Mouse (Mus musculus): ENCODE results near the gene Actr2. TPM values are rescaled to one million over a fixed set of nuclear protein-coding genes. Genes with fewer than 3 reads are reported as not detected.
"Not testable (repeated sequence)": the region's sequence is repeated elsewhere in the genome, so short reads cannot be mapped to it uniquely, and the experiment has no call there.

Actr2 gene
- polyA plus RNA-seq, 1 experiment: 30.2 TPM

DNA sequence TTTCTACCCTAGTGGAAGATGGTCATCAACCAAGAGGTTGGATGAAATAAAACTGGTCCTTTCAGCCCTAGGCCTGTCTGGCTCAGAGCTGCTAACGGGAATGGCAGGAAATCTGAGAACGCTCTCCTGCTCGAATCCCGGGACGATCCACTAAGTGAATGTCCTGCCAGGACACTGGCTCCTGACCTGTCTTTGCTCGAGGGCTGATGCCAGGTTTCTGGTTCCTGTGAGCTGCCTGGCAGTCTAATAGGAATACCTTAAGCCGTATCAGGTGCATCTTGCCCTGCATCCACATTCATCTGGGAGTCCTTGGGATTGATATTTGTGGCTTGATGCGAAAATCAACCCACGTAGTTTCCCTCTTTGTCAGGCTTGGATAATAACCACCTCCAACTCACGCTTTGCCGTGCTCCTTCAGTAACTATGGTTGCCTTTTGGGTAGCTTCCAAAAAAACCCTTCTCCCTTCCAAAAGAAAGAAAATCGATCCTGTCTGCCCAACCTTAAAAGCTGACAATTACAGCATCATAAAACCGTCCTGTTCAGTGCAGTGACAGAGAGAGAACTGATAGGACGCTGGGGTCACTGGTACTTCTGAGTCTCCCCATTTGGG lies 78.3 kb downstream of the Actr2 start:
- Histone ChIP-seq H3K36me3 (ENCODE audit: control insufficient read depth, insufficient read depth) (no peaks in the 10 kb centered on the region), H3ac (ENCODE audit: control insufficient read depth, insufficient read length) (no peak overlapping the region), H3K79me2 (ENCODE audit: control insufficient read depth, insufficient read depth) (no peaks in the 10 kb centered on the region), H3K4me2 (ENCODE audit: low read depth) (no peak overlapping the region), H3K27me3 (ENCODE audit: control insufficient read depth, insufficient read depth, insufficient read length) (no peaks in the 10 kb centered on the region), H3K4me3 (no peak overlapping the region)
- TF ChIP-seq CEBPB (IDR thresholded peaks at IDR 0.05; ENCODE audit: insufficient read depth, poor library complexity, severe bottlenecking) (no peak), MAX (IDR thresholded peaks at IDR 0.05; ENCODE audit: low read depth) (no peak), REST (IDR thresholded peaks at IDR 0.05; ENCODE audit: insufficient read depth, insufficient read length) (no peak), POLR2A (IDR thresholded peaks at IDR 0.05; ENCODE audit: insufficient read length, low read depth) (no peak), POLR2AphosphoS2 (IDR thresholded peaks at IDR 0.05; ENCODE audit: insufficient read length, low read depth) (no peak), USF1 (IDR thresholded peaks at IDR 0.05; ENCODE audit: low read depth) (no peak), TCF12 (IDR thresholded peaks at IDR 0.05; ENCODE audit: insufficient read depth, poor library complexity, severe bottlenecking) (no peak), SRF (IDR thresholded peaks at IDR 0.05; ENCODE audit: control insufficient read depth, insufficient read length, low read depth) (no peak), E2F4 (IDR thresholded peaks at IDR 0.05; ENCODE audit: insufficient read depth) (no peak), TCF3 (IDR thresholded peaks at IDR 0.05; ENCODE audit: insufficient read length, low read depth) (no peak), MYOD1 (IDR thresholded peaks at IDR 0.05; ENCODE audit: control insufficient read depth in 1 of 3, insufficient read length in 2 of 3, low read depth in 2 of 3) (no peak), MYOG (IDR thresholded peaks at IDR 0.05; ENCODE audit: control insufficient read depth in 1 of 3, insufficient read depth in 1 of 3, insufficient read length in 2 of 3, low read depth in 2 of 3) (no peak)

DNA sequence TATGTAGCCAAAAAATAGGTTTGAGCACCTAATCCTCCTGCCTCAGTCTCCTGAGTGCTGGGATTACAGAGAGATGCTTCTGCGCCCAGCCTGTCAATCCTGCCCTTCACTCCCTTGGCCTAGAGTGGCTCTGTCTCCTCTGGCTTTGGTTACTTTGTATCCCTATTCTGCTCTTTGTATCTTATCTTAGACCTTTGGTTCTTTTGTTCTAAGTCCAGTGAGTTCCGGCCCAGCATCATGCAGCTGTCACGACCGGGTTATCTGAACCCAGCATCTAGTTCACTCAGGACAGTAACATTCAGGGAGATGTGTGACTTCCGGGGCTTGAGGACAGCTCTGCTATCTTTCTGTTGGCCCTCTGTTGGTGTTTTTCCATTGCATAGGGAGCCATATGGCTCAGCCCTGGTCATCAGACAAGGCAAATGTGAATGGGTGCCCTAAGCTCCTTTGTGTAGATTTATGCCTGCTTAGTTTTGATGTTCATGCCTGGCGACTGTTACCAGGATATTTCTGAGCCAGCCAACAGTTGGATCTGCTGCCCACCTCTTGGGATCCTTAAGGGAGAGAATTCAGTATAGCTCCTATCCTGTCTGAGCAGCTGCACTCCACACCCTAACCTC lies 79.1 kb downstream of the Actr2 start:
- Histone ChIP-seq H3K27me3 (ENCODE audit: control insufficient read depth, insufficient read depth, insufficient read length) (no peaks in the 10 kb centered on the region), H3K4me3 (no peak overlapping the region), H3K79me2 (ENCODE audit: control insufficient read depth, insufficient read depth) (no peaks in the 10 kb centered on the region), H3K4me2 (ENCODE audit: low read depth) (no peak overlapping the region), H3ac (ENCODE audit: control insufficient read depth, insufficient read length) (no peak overlapping the region), H3K36me3 (ENCODE audit: control insufficient read depth, insufficient read depth) (no peaks in the 10 kb centered on the region)
- TF ChIP-seq MYOD1 (IDR thresholded peaks at IDR 0.05; ENCODE audit: control insufficient read depth in 1 of 3, insufficient read length in 2 of 3, low read depth in 2 of 3) (no peak), POLR2AphosphoS2 (IDR thresholded peaks at IDR 0.05; ENCODE audit: insufficient read length, low read depth) (no peak), SRF (IDR thresholded peaks at IDR 0.05; ENCODE audit: control insufficient read depth, insufficient read length, low read depth) (no peak), TCF3 (IDR thresholded peaks at IDR 0.05; ENCODE audit: insufficient read length, low read depth) (no peak), MYOG (IDR thresholded peaks at IDR 0.05; ENCODE audit: control insufficient read depth in 1 of 3, insufficient read depth in 1 of 3, insufficient read length in 2 of 3, low read depth in 2 of 3) (no peak), TCF12 (IDR thresholded peaks at IDR 0.05; ENCODE audit: insufficient read depth, poor library complexity, severe bottlenecking) (no peak), POLR2A (IDR thresholded peaks at IDR 0.05; ENCODE audit: insufficient read length, low read depth) (no peak), CEBPB (IDR thresholded peaks at IDR 0.05; ENCODE audit: insufficient read depth, poor library complexity, severe bottlenecking) (no peak), E2F4 (IDR thresholded peaks at IDR 0.05; ENCODE audit: insufficient read depth) (no peak), USF1 (IDR thresholded peaks at IDR 0.05; ENCODE audit: low read depth) (no peak), MAX (IDR thresholded peaks at IDR 0.05; ENCODE audit: low read depth) (no peak), REST (IDR thresholded peaks at IDR 0.05; ENCODE audit: insufficient read depth, insufficient read length) (no peak)

DNA sequence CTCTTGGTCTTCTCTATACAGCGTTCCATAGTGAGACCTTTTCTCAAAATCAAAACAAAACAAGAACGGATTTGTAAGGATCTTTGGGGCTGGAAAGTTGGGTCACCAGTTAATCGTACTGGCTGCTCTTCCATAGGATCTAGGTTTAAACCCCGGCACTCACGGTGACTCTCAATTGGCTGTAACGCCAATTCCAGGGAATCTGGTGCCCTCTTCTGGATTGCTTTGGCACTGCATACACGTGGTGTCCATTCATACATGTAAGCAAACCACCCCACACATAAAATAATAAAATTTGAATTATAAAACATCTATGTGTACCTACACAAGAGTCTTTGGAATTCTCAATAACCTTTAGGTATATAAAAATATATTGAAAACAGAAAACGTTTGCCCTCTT lies 81.2 kb downstream of the Actr2 start:
- Histone ChIP-seq H3K4me2 (ENCODE audit: low read depth) (no peak overlapping the region), H3K79me2 (ENCODE audit: control insufficient read depth, insufficient read depth) (no peaks in the 10 kb centered on the region), H3K27me3 (ENCODE audit: control insufficient read depth, insufficient read depth, insufficient read length) (no peaks in the 10 kb centered on the region), H3ac (ENCODE audit: control insufficient read depth, insufficient read length) (no peak overlapping the region), H3K36me3 (ENCODE audit: control insufficient read depth, insufficient read depth) (no peaks in the 10 kb centered on the region), H3K4me3 (no peak overlapping the region)
- TF ChIP-seq TCF12 (IDR thresholded peaks at IDR 0.05; ENCODE audit: insufficient read depth, poor library complexity, severe bottlenecking) (no peak), MAX (IDR thresholded peaks at IDR 0.05; ENCODE audit: low read depth) (no peak), CEBPB (IDR thresholded peaks at IDR 0.05; ENCODE audit: insufficient read depth, poor library complexity, severe bottlenecking) (no peak)

DNA sequence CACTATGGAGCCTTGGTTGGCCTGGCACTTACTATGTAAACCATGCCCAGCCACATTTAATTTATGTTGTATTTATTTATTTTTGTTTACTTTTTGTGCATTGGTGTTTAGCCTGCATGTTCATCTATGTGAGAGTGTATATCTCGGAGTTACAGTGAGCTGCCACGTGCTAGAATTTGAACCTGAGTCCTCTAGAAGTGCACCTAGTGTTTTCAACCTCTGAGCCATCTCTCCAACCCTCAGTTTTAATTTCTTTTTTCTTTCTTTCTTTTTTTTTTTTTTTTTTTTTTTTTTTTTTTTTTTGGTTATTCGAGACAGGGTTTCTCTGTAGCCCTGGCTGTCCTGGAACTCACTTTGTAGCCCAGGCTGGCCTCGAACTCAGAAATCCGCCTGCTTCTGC lies 81.7 kb downstream of the Actr2 start:
- not testable (repeated sequence) for H3K27me3 ChIP-seq (ENCODE audit: control insufficient read depth, insufficient read depth, insufficient read length); H3K36me3 ChIP-seq (ENCODE audit: control insufficient read depth, insufficient read depth); H3K4me2 ChIP-seq (ENCODE audit: low read depth); H3ac ChIP-seq (ENCODE audit: control insufficient read depth, insufficient read length); H3K4me3 ChIP-seq; H3K79me2 ChIP-seq (ENCODE audit: control insufficient read depth, insufficient read depth)

DNA sequence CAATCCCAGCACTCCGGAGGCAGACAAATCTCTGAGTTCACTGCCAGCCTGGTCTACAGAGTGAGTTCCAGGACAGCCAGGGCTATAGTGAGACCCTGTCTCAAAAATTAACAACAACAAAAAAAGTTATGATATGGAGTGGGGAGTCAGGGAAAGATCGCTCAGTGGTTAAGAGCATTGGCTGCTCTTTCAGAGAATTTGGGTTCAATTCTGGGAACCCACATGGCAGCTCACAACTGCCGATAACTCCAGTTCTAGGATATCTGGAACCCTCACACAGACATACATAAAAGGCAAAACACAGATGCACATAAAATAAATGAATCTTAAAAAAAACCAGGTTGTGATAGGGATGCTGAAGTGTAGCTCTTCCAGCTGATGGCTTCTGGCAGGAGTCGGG lies 83.7 kb downstream of the Actr2 start:
- H3K27me3 ChIP-seq (ENCODE audit: control insufficient read depth, insufficient read depth, insufficient read length): no peaks in the 10 kb centered on the region
- no peak for TF ChIP-seq POLR2AphosphoS2 (IDR thresholded peaks at IDR 0.05; ENCODE audit: insufficient read length, low read depth)
- no peak for TF ChIP-seq MYOG (IDR thresholded peaks at IDR 0.05; ENCODE audit: control insufficient read depth in 1 of 3, insufficient read depth in 1 of 3, insufficient read length in 2 of 3, low read depth in 2 of 3)
- TF ChIP-seq E2F4 (IDR thresholded peaks at IDR 0.05; ENCODE audit: insufficient read depth): no peak
- no peak for TF ChIP-seq MAX (IDR thresholded peaks at IDR 0.05; ENCODE audit: low read depth)
- no peak for TF ChIP-seq POLR2A (IDR thresholded peaks at IDR 0.05; ENCODE audit: insufficient read length, low read depth)
- TF ChIP-seq MYOD1 (IDR thresholded peaks at IDR 0.05; ENCODE audit: control insufficient read depth in 1 of 3, insufficient read length in 2 of 3, low read depth in 2 of 3): no peak
- TF ChIP-seq TCF3 (IDR thresholded peaks at IDR 0.05; ENCODE audit: insufficient read length, low read depth): no peak
- TF ChIP-seq SRF (IDR thresholded peaks at IDR 0.05; ENCODE audit: control insufficient read depth, insufficient read length, low read depth): no peak
- TF ChIP-seq CEBPB (IDR thresholded peaks at IDR 0.05; ENCODE audit: insufficient read depth, poor library complexity, severe bottlenecking): no peak
- peaks cover 9% of the 10 kb centered on the region for H3K36me3 ChIP-seq (ENCODE audit: control insufficient read depth, insufficient read depth)
- H3ac ChIP-seq (ENCODE audit: control insufficient read depth, insufficient read length): no peak overlapping the region
- no peaks in the 10 kb centered on the region for H3K79me2 ChIP-seq (ENCODE audit: control insufficient read depth, insufficient read depth)
- H3K4me2 ChIP-seq (ENCODE audit: low read depth): no peak overlapping the region
- H3K4me3 ChIP-seq: no peak overlapping the region

Data from myocyte (in vitro differentiated cells).